Mouse (Mus musculus) midbrain, embryonic 13.5 days (tissue): ENCODE data around the gene 2900026A02Rik. TPM values are rescaled to one million over a fixed set of nuclear protein-coding genes. Genes with fewer than 3 reads are reported as not detected.
A peak's percentile ranks its signal among the peaks of the same experiment; 100 is the strongest.

ENCODE experiments used
- ATAC-seq: fragments of 200-750 bp; cut with Nextera tagmentation; 2 replicates; pipeline ENCODE4 v1.8.0; 2017; ENCODE audit warnings: mild to moderate bottlenecking, moderate TSS enrichment, moderate library complexity
- H3K27ac ChIP-seq: fragments of 300-500 bp; sonication (generic); 2 replicates; pipeline ENCODE4 v1.5.1; 2015; ENCODE audit warnings: inconsistent platforms, mild to moderate bottlenecking, moderate library complexity
- H3K27me3 ChIP-seq: fragments of 300-500 bp; sonication (generic); 2 replicates; pipeline ENCODE4 v1.6.1; 2015; ENCODE audit warnings: mild to moderate bottlenecking, inconsistent platforms
- H3K36me3 ChIP-seq: fragments of 300-500 bp; sonication (generic); 2 replicates; pipeline ENCODE4 v1.6.1; 2015; ENCODE audit warnings: mild to moderate bottlenecking, inconsistent platforms
- H3K4me1 ChIP-seq: fragments of 300-500 bp; sonication (generic); replicated peaks from 2 replicates; pipeline ENCODE4 v1.6.1; 2015; ENCODE audit warnings: inconsistent platforms
- H3K4me2 ChIP-seq: fragments of 300-500 bp; sonication (generic); replicated peaks from 2 replicates; pipeline ENCODE4 v1.6.1; 2015; ENCODE audit warnings: moderate library complexity, mild to moderate bottlenecking, inconsistent platforms
- H3K4me3 ChIP-seq: fragments of 300-500 bp; sonication (generic); replicated peaks from 2 replicates; pipeline ENCODE4 v1.5.1; 2015; ENCODE audit warnings: mild to moderate bottlenecking, inconsistent platforms
- H3K9ac ChIP-seq: fragments of 300-500 bp; sonication (generic); replicated peaks from 2 replicates; pipeline ENCODE4 v1.6.1; 2015; ENCODE audit warnings: mild to moderate bottlenecking, inconsistent platforms
- H3K9me3 ChIP-seq: fragments of 300-500 bp; sonication (generic); 2 replicates; pipeline ENCODE4 v1.6.1; 2016; ENCODE audit warnings: mild to moderate bottlenecking, inconsistent platforms
- WGBS: fragments of 180-500 bp; shearing (Covaris S2); methylation state at CpG from one replicate; pipeline ENCODE4 v1.1.7; 2015; 5-methylcytosine and 5-hydroxymethylcytosine counted together
- polyA plus RNA-seq: library from polyadenylated mRNA; unstranded; fragments of >200 nt; fragmentation: Nextera tagmentation; extraction: Ambion mirVana; gene quantifications from 2 replicates; pipeline ENCODE4 v1.2.1, GENCODE M21; 2015

2900026A02Rik gene
- polyA plus RNA-seq, 1 experiment from 2014 or later = 2.7 TPM

GRCm38 (mm10) chr5:113193762-113194161 lies 27.3 kb downstream of the 2900026A02Rik start:
- no peak overlapping the region for H3K9ac ChIP-seq
- H3K4me1 ChIP-seq = peaks cover 11% of the 10 kb centered on the region
- no peak overlapping the region for H3K27ac ChIP-seq
- no peak for ATAC-seq
- H3K36me3 ChIP-seq = no peaks in the 10 kb centered on the region; the same call in 1 of the 2 replicates
- H3K9me3 ChIP-seq = no peaks in the 10 kb centered on the region
- no peaks in the 10 kb centered on the region for H3K27me3 ChIP-seq
- 89% methylated on average over 18 of the region's 18 CpGs for WGBS
- no peak overlapping the region for H3K4me2 ChIP-seq
- H3K4me3 ChIP-seq = no peak overlapping the region

GRCm38 (mm10) chr5:113191901-113192300 lies 29.1 kb downstream of the 2900026A02Rik start:
- 64% methylated on average over 14 of the region's 14 CpGs for WGBS
- Histone ChIP-seq H3K4me1 (peaks cover 11% of the 10 kb centered on the region), H3K9ac (no peak overlapping the region), H3K27ac (peak overlapping the region; percentile 39; the same call in 1 of the 2 replicates), H3K4me3 (no peak overlapping the region), H3K27me3 (no peaks in the 10 kb centered on the region), H3K36me3 (no peaks in the 10 kb centered on the region; the same call in 1 of the 2 replicates), H3K4me2 (no peak overlapping the region), H3K9me3 (no peaks in the 10 kb centered on the region)
- ATAC-seq = no peak

GRCm38 (mm10) chr5:113190558-113190957 lies 30.5 kb downstream of the 2900026A02Rik start:
- ATAC-seq = no peak
- Histone ChIP-seq H3K9me3 (no peaks in the 10 kb centered on the region), H3K4me2 (no peak overlapping the region), H3K9ac (no peak overlapping the region), H3K36me3 (no peaks in the 10 kb centered on the region; the same call in 1 of the 2 replicates), H3K27me3 (no peaks in the 10 kb centered on the region), H3K4me1 (peaks cover 11% of the 10 kb centered on the region), H3K4me3 (no peak overlapping the region), H3K27ac (no peak overlapping the region)
- WGBS = 86% methylated on average over 14 of the region's 14 CpGs

- no peak overlapping the region for H3K9ac ChIP-seq
- no peaks in the 10 kb centered on the region for H3K9me3 ChIP-seq
- H3K4me2 ChIP-seq = no peak overlapping the region
- peaks cover 13% of the 10 kb centered on the region for H3K4me1 ChIP-seq
- H3K27ac ChIP-seq = no peak overlapping the region
- H3K36me3 ChIP-seq = 0 out of 2 replicates have a peak, but pooled peaks cover 3% of the 10 kb centered on the region
- ATAC-seq = no peak
- no peaks in the 10 kb centered on the region for H3K27me3 ChIP-seq
- no peak overlapping the region for H3K4me3 ChIP-seq
- WGBS = 57% methylated on average over 6 of the region's 6 CpGs
These were observed 39.6 kb downstream of the 2900026A02Rik start for GRCm38 (mm10) chr5:113181441-113181840.

GRCm38 (mm10) chr5:113180755-113181154 lies 40.3 kb downstream of the 2900026A02Rik start:
- H3K4me3 ChIP-seq = no peak overlapping the region
- 84% methylated on average over 15 of the region's 15 CpGs for WGBS
- H3K9me3 ChIP-seq = no peaks in the 10 kb centered on the region
- H3K9ac ChIP-seq = no peak overlapping the region
- 0 out of 2 replicates have a peak, but pooled peaks cover 3% of the 10 kb centered on the region for H3K36me3 ChIP-seq
- H3K4me2 ChIP-seq = peak overlapping the region; percentile 50
- peak overlapping the region; percentile 60; the same call in 1 of the 2 replicates for H3K27ac ChIP-seq
- peaks cover 13% of the 10 kb centered on the region for H3K4me1 ChIP-seq
- H3K27me3 ChIP-seq = no peaks in the 10 kb centered on the region
- ATAC-seq = no peak

GRCm38 (mm10) chr5:113179843-113180682 lies 41.0 kb downstream of the 2900026A02Rik start:
- ATAC-seq = peak; percentile 81
- H3K27ac ChIP-seq = peak overlapping the region; percentile 60; the same call in 1 of the 2 replicates
- peak overlapping the region; percentile 48; the same call in 1 of the 2 replicates for H3K9ac ChIP-seq
- H3K4me2 ChIP-seq = peak overlapping the region; percentile 50
- H3K9me3 ChIP-seq = no peaks in the 10 kb centered on the region
- no peaks in the 10 kb centered on the region for H3K27me3 ChIP-seq
- 0 out of 2 replicates have a peak, but pooled peaks cover 3% of the 10 kb centered on the region for H3K36me3 ChIP-seq
- WGBS = 3% methylated on average over 29 of the region's 30 CpGs
- H3K4me3 ChIP-seq = peak overlapping the region; percentile 24
- H3K4me1 ChIP-seq = peaks cover 13% of the 10 kb centered on the region

- peak; percentile 16; the same call in 1 of the 2 replicates for ATAC-seq
- H3K36me3 ChIP-seq = 0 out of 2 replicates have a peak, but pooled peaks cover 3% of the 10 kb centered on the region
- WGBS = 3% methylated on average over 6 of the region's 9 CpGs
- peak overlapping the region; percentile 50 for H3K4me2 ChIP-seq
- H3K9me3 ChIP-seq = no peaks in the 10 kb centered on the region
- no peaks in the 10 kb centered on the region for H3K27me3 ChIP-seq
- H3K4me3 ChIP-seq = peak overlapping the region; percentile 24
- H3K4me1 ChIP-seq = peaks cover 13% of the 10 kb centered on the region
- H3K27ac ChIP-seq = peak overlapping the region; percentile 60; the same call in 1 of the 2 replicates
- peak overlapping the region; percentile 48; the same call in 1 of the 2 replicates for H3K9ac ChIP-seq
These were observed 41.6 kb downstream of the 2900026A02Rik start for GRCm38 (mm10) chr5:113179451-113179842.

GRCm38 (mm10) chr5:113175976-113176375 lies 45.1 kb downstream of the 2900026A02Rik start:
- no peaks in the 10 kb centered on the region for H3K27me3 ChIP-seq

GRCm38 (mm10) chr5:113174916-113175692 lies 45.9 kb downstream of the 2900026A02Rik start:
- no peaks in the 10 kb centered on the region for H3K27me3 ChIP-seq
- H3K27ac ChIP-seq = no peak overlapping the region
- no peak for ATAC-seq
- no peaks in the 10 kb centered on the region for H3K36me3 ChIP-seq
- H3K4me2 ChIP-seq = no peak overlapping the region
- H3K9me3 ChIP-seq = no peaks in the 10 kb centered on the region
- WGBS = 52% methylated on average over 24 of the region's 24 CpGs
- no peak overlapping the region for H3K9ac ChIP-seq
- H3K4me1 ChIP-seq = peaks cover 7% of the 10 kb centered on the region
- H3K4me3 ChIP-seq = no peak overlapping the region

More at GRCm38 (mm10) chr5:113175976-113176375, 45.1 kb downstream of the 2900026A02Rik start:
- no peak overlapping the region for H3K27ac ChIP-seq
- ATAC-seq = no peak
- no peaks in the 10 kb centered on the region for H3K9me3 ChIP-seq
- no peaks in the 10 kb centered on the region for H3K36me3 ChIP-seq
- H3K9ac ChIP-seq = no peak overlapping the region
- 91% methylated on average over 10 of the region's 10 CpGs for WGBS
- H3K4me2 ChIP-seq = no peak overlapping the region
- H3K4me1 ChIP-seq = peaks cover 13% of the 10 kb centered on the region
- H3K4me3 ChIP-seq = no peak overlapping the region

GRCm38 (mm10) chr5:113173318-113173717 lies 47.7 kb downstream of the 2900026A02Rik start:
- 34% methylated on average over 5 of the region's 5 CpGs for WGBS
- Histone ChIP-seq H3K36me3 (no peaks in the 10 kb centered on the region), H3K4me2 (no peak overlapping the region), H3K4me1 (no peaks in the 10 kb centered on the region), H3K27me3 (no peaks in the 10 kb centered on the region), H3K9me3 (no peaks in the 10 kb centered on the region), H3K4me3 (no peak overlapping the region), H3K27ac (no peak overlapping the region), H3K9ac (no peak overlapping the region)
- no peak for ATAC-seq

- ATAC-seq = 0 out of 2 replicates have a peak, but pooled peaks have one; percentile 3
- Histone ChIP-seq H3K4me2 (no peak overlapping the region), H3K9me3 (no peaks in the 10 kb centered on the region), H3K9ac (no peak overlapping the region), H3K36me3 (no peaks in the 10 kb centered on the region), H3K27ac (no peak overlapping the region), H3K4me1 (no peaks in the 10 kb centered on the region), H3K27me3 (no peaks in the 10 kb centered on the region), H3K4me3 (no peak overlapping the region)
- 89% methylated on average over 10 of the region's 10 CpGs for WGBS
These were observed 49.0 kb downstream of the 2900026A02Rik start for GRCm38 (mm10) chr5:113171968-113172578.
